Mouse (Mus musculus): ENCODE data around the gene Chuk. TPM values are rescaled to one million over a fixed set of nuclear protein-coding genes. Genes with fewer than 3 reads are reported as not detected.

The Chuk gene
- total and polyA plus RNA-seq, 3 experiments: 13.8 to 94.1 (median 54.9) TPM

- no peak for ATAC-seq (ENCODE audit: extremely low read depth, insufficient number of reproducible peaks, low FRiP score, poor library complexity, severe bottlenecking)
- Histone ChIP-seq H3K9me3 (replicated peaks) (0 out of 2 replicates have a peak, but pooled peaks cover 2% of the 10 kb centered on the region), H3K36me3 (replicated peaks) (no peaks in the 10 kb centered on the region), H3K4me1 (ENCODE audit: insufficient read depth, low read depth, low read length) (peaks cover 3% of the 10 kb centered on the region), H3K27me3 (ENCODE audit: insufficient read depth, low read length) (peaks cover 3% of the 10 kb centered on the region; the same call in 1 of the 2 replicates), H3K4me3 (ENCODE audit: low read depth, low read length) (no peak overlapping the region)
- TF ChIP-seq CTCF (IDR thresholded peaks at IDR 0.05; ENCODE audit: low read depth, low read length) (no peak), TAL1 (conservative IDR thresholded peaks at IDR 0.05; ENCODE audit: low read depth, low read length) (no peak), GATA1 (IDR thresholded peaks at IDR 0.05; ENCODE audit: borderline replicate concordance, low read length) (no peak), GATA2 (IDR thresholded peaks at IDR 0.05; ENCODE audit: borderline replicate concordance, low read depth, low read length) (no peak), POLR2AphosphoS5 (IDR thresholded peaks at IDR 0.05; ENCODE audit: insufficient replicate concordance, low read depth, low read length) (no peak)
- DNase-seq (ENCODE audit: low spot score): no peak
Measured at GRCm38 (mm10) chr19:44024921-44025585, 82.2 kb downstream of the Chuk start.

Other genes with a start within 250 kb of the Chuk start
- not detected in 2 replicates for gene Dnmbp, start 167.3 kb downstream of the Chuk start, total RNA-seq (2014; fragmentation: Nextera tagmentation)
- 0.23 and 0.33 TPM in 2 replicates for gene Dnmbp, start 167.3 kb downstream of the Chuk start, total RNA-seq (2017)
- 0.06 and 0.07 TPM in 2 replicates for gene Dnmbp, start 167.3 kb downstream of the Chuk start, polyA plus RNA-seq (2012)
- gene Cpn1, start 120.9 kb downstream of the Chuk start, total RNA-seq (2014; fragmentation: Nextera tagmentation): not detected in 2 replicates
- gene Cpn1, start 120.9 kb downstream of the Chuk start, total RNA-seq (2017): not detected in 2 replicates
- gene Cpn1, start 120.9 kb downstream of the Chuk start, polyA plus RNA-seq (2012): not detected in 2 replicates
- not detected in 2 replicates for gene Cyp2c23, start 78.3 kb downstream of the Chuk start, total RNA-seq (2014; fragmentation: Nextera tagmentation)
- gene Cyp2c23, start 78.3 kb downstream of the Chuk start, total RNA-seq (2017): 0.11 and 0.12 TPM in 2 replicates
- gene Cyp2c23, start 78.3 kb downstream of the Chuk start, polyA plus RNA-seq (2012): not detected in 2 replicates
- 21.7 and 24.5 TPM in 2 replicates for gene Erlin1, start 37.7 kb downstream of the Chuk start, total RNA-seq (2014; fragmentation: Nextera tagmentation)
- 11.0 and 12.8 TPM in 2 replicates for gene Erlin1, start 37.7 kb downstream of the Chuk start, total RNA-seq (2017)
- 7.1 and 8.2 TPM in 2 replicates for gene Erlin1, start 37.7 kb downstream of the Chuk start, polyA plus RNA-seq (2012)
- gene Cwf19l1, start 28.4 kb upstream of the Chuk start, total RNA-seq (2014; fragmentation: Nextera tagmentation): 23.0 and 35.2 TPM in 2 replicates
- gene Cwf19l1, start 28.4 kb upstream of the Chuk start, total RNA-seq (2017): 24.5 and 35.3 TPM in 2 replicates
- 5.4 and 7.4 TPM in 2 replicates for gene Cwf19l1, start 28.4 kb upstream of the Chuk start, polyA plus RNA-seq (2012)
- 51.8 and 70.5 TPM in 2 replicates for gene Bloc1s2, start 39.0 kb upstream of the Chuk start, total RNA-seq (2014; fragmentation: Nextera tagmentation)
- 95.4 and 102 TPM in 2 replicates for gene Bloc1s2, start 39.0 kb upstream of the Chuk start, total RNA-seq (2017)
- 302 and 361 TPM in 2 replicates for gene Bloc1s2, start 39.0 kb upstream of the Chuk start, polyA plus RNA-seq (2012)
- gene Pkd2l1, start 85.0 kb upstream of the Chuk start, total RNA-seq (2014; fragmentation: Nextera tagmentation): not detected in 2 replicates
- not detected in 2 replicates for gene Pkd2l1, start 85.0 kb upstream of the Chuk start, total RNA-seq (2017)
- not detected in 2 replicates for gene Pkd2l1, start 85.0 kb upstream of the Chuk start, polyA plus RNA-seq (2012)
- 0.87 and 3.8 TPM in 2 replicates for gene Scd3, start 95.8 kb upstream of the Chuk start, total RNA-seq (2014; fragmentation: Nextera tagmentation)
- 0.12 and 0.27 TPM in 2 replicates for gene Scd3, start 95.8 kb upstream of the Chuk start, total RNA-seq (2017)
- 0.11 TPM in 1 of 2 replicates, not detected in the other for gene Scd3, start 95.8 kb upstream of the Chuk start, polyA plus RNA-seq (2012)
- gene Scd2, start 186.2 kb upstream of the Chuk start, total RNA-seq (2014; fragmentation: Nextera tagmentation): 710 and 771 TPM in 2 replicates
- 537 and 649 TPM in 2 replicates for gene Scd2, start 186.2 kb upstream of the Chuk start, total RNA-seq (2017)
- gene Scd2, start 186.2 kb upstream of the Chuk start, polyA plus RNA-seq (2012): 63.8 and 97.6 TPM in 2 replicates
- gene Scd4, start 225.6 kb upstream of the Chuk start, total RNA-seq (2014; fragmentation: Nextera tagmentation): 0.23 TPM in 1 of 2 replicates, not detected in the other
- 0.44 and 0.76 TPM in 2 replicates for gene Scd4, start 225.6 kb upstream of the Chuk start, total RNA-seq (2017)
- 0.10 and 0.13 TPM in 2 replicates for gene Scd4, start 225.6 kb upstream of the Chuk start, polyA plus RNA-seq (2012)